Mouse (Mus musculus): ENCODE data around the gene Entpd1.

GRCm38 (mm10) chr19:40678087-40678486 lies 65.9 kb downstream of the Entpd1 start:
- no peak for TF ChIP-seq CTCF (IDR thresholded peaks at IDR 0.05; ENCODE audit: borderline replicate concordance, insufficient read depth, low read length)
- TF ChIP-seq POLR2A (IDR thresholded peaks at IDR 0.05; ENCODE audit: low read depth, low read length): no peak

Measured in embryonic fibroblast, embryonic 13.5 days (primary cell).